Mouse (Mus musculus) olfactory bulb, adult 2 months (tissue): ENCODE results near the gene Mcu.

Experiments used
- CTCF ChIP-seq: fragments of 200-500 bp; IDR thresholded peaks from 2 replicates; pipeline ENCODE4 v1.5.1; 2012; ENCODE audit warnings: low read depth, mild to moderate bottlenecking, low read length, moderate library complexity; ENCODE audit not compliant: insufficient read depth
- POLR2A ChIP-seq: fragments of 200-500 bp; IDR thresholded peaks from 2 replicates; pipeline ENCODE4 v1.6.1; 2012; ENCODE audit warnings: mild to moderate bottlenecking, low read depth, low read length, moderate library complexity; ENCODE audit not compliant: insufficient read depth

DNA sequence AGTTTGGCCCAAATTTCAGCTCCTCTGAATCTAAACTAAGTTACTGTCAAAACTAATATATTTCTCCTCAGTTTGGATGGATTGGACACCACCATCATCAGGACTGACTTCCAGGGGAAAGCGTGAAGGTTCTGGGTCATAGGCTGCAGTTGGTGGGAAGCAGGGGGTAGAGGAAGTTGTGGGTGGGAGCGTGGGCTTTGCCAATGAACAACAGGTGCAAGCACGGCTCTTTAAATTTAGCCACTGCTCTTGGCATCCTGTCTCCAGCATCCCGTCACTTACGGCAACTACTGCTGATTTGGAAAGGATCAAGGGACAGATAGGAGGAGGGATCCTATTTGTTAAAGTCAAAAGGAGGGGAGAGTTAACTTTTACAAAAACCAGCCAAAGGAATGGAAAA, 7.0 kb upstream of the Mcu start:
- TF ChIP-seq POLR2A (no peak), CTCF (no peak)
